Comparison of ENCODE assay signal across 8 mouse cellular contexts in the genomic region with DNA sequence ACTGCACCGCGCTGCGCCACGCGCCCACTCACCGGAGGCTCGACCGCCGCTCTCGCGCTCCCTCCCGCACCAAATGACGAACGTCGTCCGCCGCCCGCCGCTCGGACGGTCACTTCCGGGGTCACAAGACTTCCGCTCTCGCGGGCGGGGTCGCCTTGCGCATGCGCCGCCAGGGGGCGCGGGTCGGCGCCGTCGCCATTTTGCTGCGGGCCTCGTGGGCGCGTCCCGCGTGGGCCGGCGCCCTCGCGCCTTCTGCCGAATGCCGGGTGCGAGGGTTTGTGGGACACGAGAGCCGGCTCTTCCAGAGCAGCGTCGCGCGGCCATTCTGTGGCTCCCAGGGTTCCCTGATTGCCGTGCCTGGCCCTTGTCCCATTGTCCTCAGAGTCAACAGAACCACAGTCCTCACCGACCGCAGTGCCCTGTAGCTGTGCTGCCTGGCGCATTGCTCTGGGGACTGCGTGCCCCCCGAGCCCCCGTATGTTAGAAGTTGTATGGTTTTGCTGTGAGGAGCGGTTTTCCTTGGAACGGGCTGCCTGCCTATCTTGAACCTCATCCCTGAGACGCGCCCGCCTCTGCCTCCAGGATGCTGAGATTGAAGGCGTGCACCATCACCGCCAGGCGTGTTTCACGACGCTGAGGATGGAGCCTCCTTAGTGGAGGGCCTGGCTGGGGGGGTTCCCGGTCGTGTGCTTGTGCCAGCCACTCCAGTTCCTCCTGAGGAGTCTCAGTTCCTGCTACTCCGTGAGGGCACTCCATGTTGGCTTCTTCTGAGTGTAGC. TPM values are rescaled to one million over a fixed set of nuclear protein-coding genes. Genes with fewer than 3 reads are reported as not detected.
DNase-seq lines count a peak whose midpoint lies in the region; ATAC-seq lines count a peak whose summit lies in the region.

A gene (minus strand): TSS at position 135 of the 778 bp plus-strand sequence.

- no peaks in the 10 kb centered on the region for H3K27me3 ChIP-seq in hindbrain, embryonic 12.5 days

- ATAC-seq in hindbrain, embryonic 12.5 days (ENCODE audit: low FRiP score), result peak; percentile 65

- H3K4me1 ChIP-seq in hindbrain, embryonic 12.5 days, result peaks cover 28% of the 10 kb centered on the region

- H3K9ac ChIP-seq in hindbrain, embryonic 12.5 days, result peak within 1 kb of the TSS; percentile 98

- peak within 1 kb of the TSS; percentile 91 for H3K4me3 ChIP-seq in hindbrain, embryonic 12.5 days

- peak within 1 kb of the TSS; percentile 93 for H3K27ac ChIP-seq in hindbrain, embryonic 12.5 days

- H3K4me2 ChIP-seq in hindbrain, embryonic 12.5 days (replicated peaks), result peak within 1 kb of the TSS; percentile 90

- no peaks in the 10 kb centered on the region; the same call in 1 of the 2 replicates for H3K9me3 ChIP-seq in hindbrain, embryonic 12.5 days (replicated peaks)

- peaks cover 56% of the 10 kb centered on the region for H3K36me3 ChIP-seq in hindbrain, embryonic 12.5 days

- WGBS in hindbrain, embryonic 12.5 days, result 5% methylated on average over 68 of the region's 75 CpGs

- peak; percentile 88 for DNase-seq in Muller cell, postnatal 12 days (ENCODE audit: inconsistent ontology term)
- DNase-seq in cerebellum, postnatal 10 days, result peak; percentile 95 to 96
- peak; percentile 82 to 87 for DNase-seq in frontal cortex, postnatal 14 days (ENCODE audit: low spot score in 2 of 2)
- DNase-seq in layer of hippocampus, postnatal 14 days (ENCODE audit: low spot score in 2 of 2), result peak; percentile 90 to 91
- DNase-seq in lung, postnatal 10 days, result peak; percentile 92
- DNase-seq in ovary, postnatal 36 days (ENCODE audit: low spot score), result peak; percentile 90
- peak; percentile 91 for DNase-seq in thymus, postnatal 14 days

RNA-seq across cellular contexts. Expression of the gene that starts here (rescaled TPM):
- polyA plus RNA-seq in hindbrain, embryonic 12.5 days (2016; fragmentation: Nextera tagmentation; extraction: Ambion mirVana), result 548 TPM in 2 replicates
- total RNA-seq in layer of hippocampus, postnatal 14 days (2021), result 100 to 1,000 TPM; 366 to 384 TPM

Comparison
In these comparisons a context has a peak if more than half of its experiments do, and no peak if none do; other contexts are left out.
1. Peak in every context shown above with its lines: DNase-seq, ATAC-seq, H3K4me3 ChIP-seq and H3K27ac ChIP-seq.